Mouse (Mus musculus) pancreas, adult 10 weeks (tissue): Measurements from ENCODE around the gene Myt1l. TPM values are rescaled to one million over a fixed set of nuclear protein-coding genes. Genes with fewer than 3 reads are reported as not detected.

Experiments used
- polyA plus RNA-seq: library from polyadenylated mRNA; stranded (reverse); fragments of 350-450 nt; fragmentation: Illumina TruSeq; extraction: RNeasy Lipid Tissue Mini Kit (QIAGEN cat#74804); gene quantifications from one replicate; pipeline ENCODE4 v1.2.3, GENCODE M21; 2015; ENCODE audit warnings: low read depth, low replicate concordance; ENCODE audit not compliant: insufficient read depth

The Myt1l gene
- 0.35 TPM for polyA plus RNA-seq

GRCm38 (mm10) chr12:29528031-29528771 is at the start of gene Myt1l:
TSS of gene Myt1l (plus strand) at chr12:29528384.

GRCm38 (mm10) chr12:29937308-29937707 is 409.1 kb downstream of the Myt1l start, which contains the start of gene Pxdn:
TSS of gene Pxdn (plus strand) at chr12:29937608.

